Mouse (Mus musculus): ENCODE measurements around the gene Gpr153.

Gene Gpr153

GRCm38 (mm10) chr4:152290991-152291390 is 17.0 kb downstream of the Gpr153 start:
- peak; percentile 41 for DNase-seq (ENCODE audit: low read depth, low spot score)
- Histone ChIP-seq H3K36me3 (ENCODE audit: control insufficient read depth, insufficient read depth, low read length, poor library complexity, severe bottlenecking) (no peaks in the 10 kb centered on the region), H3K27me3 (ENCODE audit: control insufficient read depth, insufficient read depth, low read length, poor library complexity, severe bottlenecking) (no peaks in the 10 kb centered on the region)

GRCm38 (mm10) chr4:152291562-152291961 is 17.5 kb downstream of the Gpr153 start, which contains the start of gene Hes3:
TSS of gene Hes3 (minus strand) at chr4:152291662.
- no peaks in the 10 kb centered on the region for H3K36me3 ChIP-seq (ENCODE audit: control insufficient read depth, insufficient read depth, low read length, poor library complexity, severe bottlenecking)
- no peak for DNase-seq (ENCODE audit: low read depth, low spot score)
- H3K27me3 ChIP-seq (ENCODE audit: control insufficient read depth, insufficient read depth, low read length, poor library complexity, severe bottlenecking), result no peaks in the 10 kb centered on the region

- DNase-seq (ENCODE audit: low read depth, low spot score), result no peak
- no peaks in the 10 kb centered on the region for H3K27me3 ChIP-seq (ENCODE audit: control insufficient read depth, insufficient read depth, low read length, poor library complexity, severe bottlenecking)
- no peaks in the 10 kb centered on the region for H3K36me3 ChIP-seq (ENCODE audit: control insufficient read depth, insufficient read depth, low read length, poor library complexity, severe bottlenecking)
Measured at GRCm38 (mm10) chr4:152292102-152292765, 18.2 kb downstream of the Gpr153 start.

- Histone ChIP-seq H3K27me3 (ENCODE audit: control insufficient read depth, insufficient read depth, low read length, poor library complexity, severe bottlenecking) (no peaks in the 10 kb centered on the region), H3K36me3 (ENCODE audit: control insufficient read depth, insufficient read depth, low read length, poor library complexity, severe bottlenecking) (no peaks in the 10 kb centered on the region)
- DNase-seq (ENCODE audit: low read depth, low spot score), result no peak
Measured at GRCm38 (mm10) chr4:152294188-152294929, 20.3 kb downstream of the Gpr153 start.

GRCm38 (mm10) chr4:152295916-152296315 is 21.9 kb downstream of the Gpr153 start:
- H3K27me3 ChIP-seq (ENCODE audit: control insufficient read depth, insufficient read depth, low read length, poor library complexity, severe bottlenecking), result no peaks in the 10 kb centered on the region
- H3K36me3 ChIP-seq (ENCODE audit: control insufficient read depth, insufficient read depth, low read length, poor library complexity, severe bottlenecking), result no peaks in the 10 kb centered on the region; the same call in 1 of the 2 replicates
- no peak for DNase-seq (ENCODE audit: low read depth, low spot score)

- no peak for DNase-seq (ENCODE audit: low read depth, low spot score)
- no peaks in the 10 kb centered on the region for H3K27me3 ChIP-seq (ENCODE audit: control insufficient read depth, insufficient read depth, low read length, poor library complexity, severe bottlenecking)
- no peaks in the 10 kb centered on the region; the same call in 1 of the 2 replicates for H3K36me3 ChIP-seq (ENCODE audit: control insufficient read depth, insufficient read depth, low read length, poor library complexity, severe bottlenecking)
Measured at GRCm38 (mm10) chr4:152296371-152296770, 22.3 kb downstream of the Gpr153 start.

GRCm38 (mm10) chr4:152296874-152297861 is 23.1 kb downstream of the Gpr153 start, which contains the start of gene Icmt:
TSS of gene Icmt (plus strand) at chr4:152297227.
- peak; percentile 100 for DNase-seq (ENCODE audit: low read depth, low spot score)
- Histone ChIP-seq H3K27me3 (ENCODE audit: control insufficient read depth, insufficient read depth, low read length, poor library complexity, severe bottlenecking) (no peaks in the 10 kb centered on the region), H3K36me3 (ENCODE audit: control insufficient read depth, insufficient read depth, low read length, poor library complexity, severe bottlenecking) (no peaks in the 10 kb centered on the region; the same call in 1 of the 2 replicates)

- Histone ChIP-seq H3K27me3 (ENCODE audit: control insufficient read depth, insufficient read depth, low read length, poor library complexity, severe bottlenecking) (no peaks in the 10 kb centered on the region), H3K36me3 (ENCODE audit: control insufficient read depth, insufficient read depth, low read length, poor library complexity, severe bottlenecking) (peaks cover 7% of the 10 kb centered on the region)
- DNase-seq (ENCODE audit: low read depth, low spot score), result no peak
Measured at GRCm38 (mm10) chr4:152298836-152299235, 24.8 kb downstream of the Gpr153 start.

GRCm38 (mm10) chr4:152300375-152300774 is 26.3 kb downstream of the Gpr153 start:
- H3K27me3 ChIP-seq (ENCODE audit: control insufficient read depth, insufficient read depth, low read length, poor library complexity, severe bottlenecking), result no peaks in the 10 kb centered on the region
- no peak for DNase-seq (ENCODE audit: low read depth, low spot score)
- peaks cover 10% of the 10 kb centered on the region for H3K36me3 ChIP-seq (ENCODE audit: control insufficient read depth, insufficient read depth, low read length, poor library complexity, severe bottlenecking)

GRCm38 (mm10) chr4:152302012-152302411 is 28.0 kb downstream of the Gpr153 start:
- no peaks in the 10 kb centered on the region for H3K27me3 ChIP-seq (ENCODE audit: control insufficient read depth, insufficient read depth, low read length, poor library complexity, severe bottlenecking)
- no peak for DNase-seq (ENCODE audit: low read depth, low spot score)
- peaks cover 10% of the 10 kb centered on the region for H3K36me3 ChIP-seq (ENCODE audit: control insufficient read depth, insufficient read depth, low read length, poor library complexity, severe bottlenecking)

GRCm38 (mm10) chr4:152303172-152303571 is 29.1 kb downstream of the Gpr153 start:
- no peak for DNase-seq (ENCODE audit: low read depth, low spot score)
- Histone ChIP-seq H3K36me3 (ENCODE audit: control insufficient read depth, insufficient read depth, low read length, poor library complexity, severe bottlenecking) (peaks cover 10% of the 10 kb centered on the region), H3K27me3 (ENCODE audit: control insufficient read depth, insufficient read depth, low read length, poor library complexity, severe bottlenecking) (no peaks in the 10 kb centered on the region)

GRCm38 (mm10) chr4:152304685-152305084 is 30.7 kb downstream of the Gpr153 start:
- DNase-seq (ENCODE audit: low read depth, low spot score), result no peak

GRCm38 (mm10) chr4:152305991-152306390 is 32.0 kb downstream of the Gpr153 start:
- no peak for DNase-seq (ENCODE audit: low read depth, low spot score)
- H3K36me3 ChIP-seq (ENCODE audit: control insufficient read depth, insufficient read depth, low read length, poor library complexity, severe bottlenecking), result peaks cover 10% of the 10 kb centered on the region
- no peaks in the 10 kb centered on the region for H3K27me3 ChIP-seq (ENCODE audit: control insufficient read depth, insufficient read depth, low read length, poor library complexity, severe bottlenecking)

More at GRCm38 (mm10) chr4:152304685-152305084, 30.7 kb downstream of the Gpr153 start:
- H3K36me3 ChIP-seq (ENCODE audit: control insufficient read depth, insufficient read depth, low read length, poor library complexity, severe bottlenecking), result peaks cover 10% of the 10 kb centered on the region
- H3K27me3 ChIP-seq (ENCODE audit: control insufficient read depth, insufficient read depth, low read length, poor library complexity, severe bottlenecking), result no peaks in the 10 kb centered on the region

- no peaks in the 10 kb centered on the region for H3K27me3 ChIP-seq (ENCODE audit: control insufficient read depth, insufficient read depth, low read length, poor library complexity, severe bottlenecking)
- H3K36me3 ChIP-seq (ENCODE audit: control insufficient read depth, insufficient read depth, low read length, poor library complexity, severe bottlenecking), result peaks cover 10% of the 10 kb centered on the region
- DNase-seq (ENCODE audit: low read depth, low spot score), result no peak
Measured at GRCm38 (mm10) chr4:152307542-152307941, 33.5 kb downstream of the Gpr153 start.

Measured in splenic B cell, adult 2 months (primary cell).